Mouse (Mus musculus) neural tube, embryonic 14.5 days (tissue): ENCODE results near the gene Zbtb8os. TPM values are rescaled to one million over a fixed set of nuclear protein-coding genes. Genes with fewer than 3 reads are reported as not detected.
"Not testable (repeated sequence)": the region's sequence is repeated elsewhere in the genome, so short reads cannot be mapped to it uniquely, and the experiment has no call there.

Source experiments
- ATAC-seq: fragments of 200-750 bp; cut with Nextera tagmentation; 2 replicates; pipeline ENCODE4 v1.8.0; 2017; ENCODE audit warnings: low read depth, mild to moderate bottlenecking, moderate TSS enrichment, moderate library complexity
- H3K27ac ChIP-seq: fragments of 300-500 bp; sonication (generic); 2 replicates; pipeline ENCODE4 v1.5.1; 2014; ENCODE audit warnings: low read depth, mild to moderate bottlenecking, control low read depth, low read length, moderate library complexity, mixed read lengths
- H3K27me3 ChIP-seq: fragments of 300-500 bp; sonication (generic); 2 replicates; pipeline ENCODE4 v1.6.1; 2014; ENCODE audit warnings: low read length; ENCODE audit not compliant: control insufficient read depth, insufficient read depth
- H3K36me3 ChIP-seq: fragments of 300-500 bp; sonication (generic); 2 replicates; pipeline ENCODE4 v1.6.1; 2014; ENCODE audit warnings: low read length, mixed read lengths; ENCODE audit not compliant: control insufficient read depth, insufficient read depth
- H3K4me1 ChIP-seq: fragments of 300-500 bp; sonication (generic); 2 replicates; pipeline ENCODE4 v1.6.1; 2014; ENCODE audit warnings: low read length; ENCODE audit not compliant: control insufficient read depth, insufficient read depth
- H3K4me2 ChIP-seq: fragments of 300-500 bp; sonication (generic); 2 replicates; pipeline ENCODE4 v1.6.1; 2014; ENCODE audit warnings: mild to moderate bottlenecking, low read depth, low read length, control low read depth
- H3K4me3 ChIP-seq: fragments of 300-500 bp; sonication (generic); 2 replicates; pipeline ENCODE4 v1.5.1; 2014; ENCODE audit warnings: low read depth, low read length, control low read depth, mixed read lengths
- H3K9ac ChIP-seq: fragments of 300-500 bp; sonication (generic); replicated peaks from 2 replicates; pipeline ENCODE4 v1.6.1; 2014; ENCODE audit warnings: low read depth, mild to moderate bottlenecking, control low read depth, low read length, mixed read lengths
- H3K9me3 ChIP-seq: fragments of 300-500 bp; sonication (generic); 2 replicates; pipeline ENCODE4 v1.6.1; 2016; ENCODE audit warnings: low read length; ENCODE audit not compliant: control insufficient read depth
- WGBS: fragments of 180-500 bp; shearing (Covaris S2); extraction: QIAGEN DNeasy Blood & Tissue Kit; methylation state at CpG from one replicate; pipeline ENCODE4 v1.1.7; 2014; 5-methylcytosine and 5-hydroxymethylcytosine counted together
- polyA plus RNA-seq: library from polyadenylated mRNA; unstranded; fragments of >200 nt; fragmentation: Nextera tagmentation; extraction: Ambion mirVana; gene quantifications from 2 replicates; pipeline ENCODE4 v1.2.1, GENCODE M21; 2014

Zbtb8os gene
- polyA plus RNA-seq, 1 experiment from 2014 or later = 19.5 TPM

DNA sequence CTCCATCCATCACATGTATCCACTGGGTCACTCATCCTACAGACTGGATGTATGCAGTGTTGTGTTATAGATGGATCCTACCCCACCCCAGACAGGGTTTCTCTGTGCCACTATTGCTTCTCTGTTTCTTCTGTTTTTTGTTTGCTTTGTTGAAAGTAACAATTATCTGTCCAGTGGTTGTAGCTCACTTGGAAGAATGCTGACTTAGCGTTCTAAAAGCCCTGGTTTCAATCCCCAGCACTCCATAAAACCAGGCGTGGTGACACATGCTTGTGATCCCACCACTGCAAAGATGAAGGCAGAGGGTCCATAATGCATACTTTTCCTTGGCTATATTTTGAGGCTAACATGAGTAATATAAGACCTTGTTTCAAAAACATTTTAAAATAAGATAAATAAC, 7.2 kb downstream of the Zbtb8os start:
- Histone ChIP-seq H3K36me3 (peaks cover 9% of the 10 kb centered on the region; the same call in 1 of the 2 replicates), H3K27ac (no peak overlapping the region), H3K9ac (no peak overlapping the region), H3K4me2 (no peak overlapping the region), H3K9me3 (no peaks in the 10 kb centered on the region), H3K4me1 (no peaks in the 10 kb centered on the region), H3K27me3 (no peaks in the 10 kb centered on the region), H3K4me3 (no peak overlapping the region)
- 87% methylated on average over 2 of the region's 2 CpGs for WGBS
- ATAC-seq = no peak

DNA sequence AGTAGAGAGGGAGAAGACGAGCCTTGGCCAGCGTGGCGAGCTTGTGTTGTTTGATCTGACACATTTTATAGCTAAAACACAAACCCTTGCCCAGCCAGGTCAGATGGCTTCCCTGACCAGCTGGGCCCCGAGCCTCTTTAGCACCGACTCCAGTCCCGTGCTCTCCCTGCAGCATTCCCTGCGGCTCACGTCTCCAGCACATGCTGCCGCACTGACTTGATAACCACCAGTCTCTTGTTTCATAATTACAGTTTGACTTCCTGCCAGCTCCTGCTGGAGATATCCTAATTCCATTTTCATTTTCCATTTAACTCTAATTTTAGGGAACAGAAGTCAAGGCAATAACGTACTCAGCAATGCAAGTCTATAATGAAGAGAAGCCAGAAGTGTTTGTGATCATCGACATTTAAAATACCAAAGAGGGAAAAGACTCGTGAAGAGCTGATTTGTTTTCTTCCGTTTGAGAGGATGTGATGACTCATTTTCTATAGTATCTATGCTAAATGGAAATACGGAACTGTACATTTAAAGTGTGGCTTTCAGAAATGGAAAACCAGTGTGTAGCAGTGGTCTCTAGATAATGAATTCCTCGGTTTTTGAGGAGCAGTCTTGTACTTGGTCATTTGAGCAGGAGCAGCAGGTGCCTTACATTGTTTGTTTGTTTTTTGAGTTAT, 11.1 kb downstream of the Zbtb8os start:
- H3K36me3 ChIP-seq = peaks cover 9% of the 10 kb centered on the region; the same call in 1 of the 2 replicates
- H3K4me2 ChIP-seq = no peak overlapping the region
- 90% methylated on average over 15 of the region's 15 CpGs for WGBS
- no peaks in the 10 kb centered on the region for H3K4me1 ChIP-seq
- no peaks in the 10 kb centered on the region for H3K27me3 ChIP-seq
- no peak for ATAC-seq
- H3K9ac ChIP-seq = no peak overlapping the region
- H3K27ac ChIP-seq = no peak overlapping the region
- H3K4me3 ChIP-seq = no peak overlapping the region
- H3K9me3 ChIP-seq = no peaks in the 10 kb centered on the region

DNA sequence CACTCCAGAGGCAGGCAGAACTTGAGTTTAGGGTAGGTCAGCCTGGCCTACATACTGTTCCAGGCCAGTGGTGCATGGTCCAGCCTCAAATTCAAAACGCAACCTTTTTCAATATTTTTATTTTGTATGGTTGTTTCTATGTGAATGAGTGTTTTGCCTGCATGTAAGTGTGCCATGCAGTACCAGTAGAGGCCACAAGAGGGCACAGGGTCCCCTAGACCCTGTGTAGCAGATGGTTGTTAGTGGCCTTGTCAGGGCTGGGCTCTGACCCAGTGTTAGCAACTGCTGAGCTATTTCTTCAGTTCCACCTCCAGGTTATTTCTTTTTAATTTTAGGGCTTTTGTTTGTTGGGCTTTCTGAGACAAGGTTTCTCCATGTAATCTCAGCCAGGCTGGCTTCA, 15.1 kb downstream of the Zbtb8os start:
- Histone ChIP-seq H3K4me3 (no peak overlapping the region), H3K36me3 (peaks cover 6% of the 10 kb centered on the region; the same call in 1 of the 2 replicates), H3K9me3 (no peaks in the 10 kb centered on the region), H3K4me1 (no peaks in the 10 kb centered on the region), H3K4me2 (no peak overlapping the region), H3K9ac (no peak overlapping the region), H3K27me3 (no peaks in the 10 kb centered on the region), H3K27ac (no peak overlapping the region)
- ATAC-seq = peak; percentile 68; the same call in 1 of the 2 replicates
- 13% methylated on average over 1 of the region's 1 CpGs for WGBS

DNA sequence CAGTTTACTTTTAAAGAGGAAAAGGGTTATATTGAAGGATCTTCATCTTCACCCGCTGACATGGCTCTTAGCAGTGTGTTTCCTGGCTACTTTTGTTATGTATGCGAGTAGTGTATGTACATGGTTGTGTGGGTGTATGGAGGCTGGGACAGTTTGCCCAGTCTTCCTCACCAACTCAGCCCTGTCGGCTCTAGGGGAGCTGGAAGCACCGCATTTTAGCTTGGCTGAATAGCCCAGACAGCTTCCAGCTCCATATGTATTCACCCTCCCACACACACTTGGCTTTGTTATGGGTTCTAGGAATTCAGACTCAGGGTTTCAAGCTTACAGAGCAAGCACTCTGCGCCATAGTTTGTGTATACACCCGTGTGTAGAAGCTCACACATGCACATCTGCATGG, 15.6 kb downstream of the Zbtb8os start:
- H3K9ac ChIP-seq = no peak overlapping the region
- no peak overlapping the region for H3K4me3 ChIP-seq
- no peak overlapping the region for H3K4me2 ChIP-seq
- no peak overlapping the region for H3K27ac ChIP-seq
- H3K36me3 ChIP-seq = peaks cover 9% of the 10 kb centered on the region
- H3K27me3 ChIP-seq = no peaks in the 10 kb centered on the region
- H3K9me3 ChIP-seq = no peaks in the 10 kb centered on the region
- ATAC-seq = no peak
- no peaks in the 10 kb centered on the region for H3K4me1 ChIP-seq
- WGBS = 74% methylated on average over 6 of the region's 6 CpGs

DNA sequence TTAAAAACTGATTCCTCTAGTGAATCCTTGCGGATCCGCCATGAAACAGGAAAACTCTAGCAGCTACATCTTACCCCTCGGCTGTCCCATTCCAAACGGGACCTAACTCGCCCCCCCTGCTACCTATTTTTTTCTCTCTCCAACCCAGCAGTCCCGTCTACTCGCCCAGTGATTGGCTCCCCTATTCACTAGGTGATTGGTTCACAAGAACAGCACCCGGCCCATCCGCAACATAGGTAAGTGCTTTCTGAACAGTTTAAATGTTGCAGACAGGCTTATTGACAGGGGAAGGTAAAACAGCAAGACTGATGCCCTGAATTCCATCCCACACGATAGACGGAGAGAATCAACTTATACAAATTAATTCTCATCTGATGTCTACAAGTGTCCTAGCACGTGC, 17.7 kb downstream of the Zbtb8os start:
- peaks cover 10% of the 10 kb centered on the region for H3K36me3 ChIP-seq

DNA sequence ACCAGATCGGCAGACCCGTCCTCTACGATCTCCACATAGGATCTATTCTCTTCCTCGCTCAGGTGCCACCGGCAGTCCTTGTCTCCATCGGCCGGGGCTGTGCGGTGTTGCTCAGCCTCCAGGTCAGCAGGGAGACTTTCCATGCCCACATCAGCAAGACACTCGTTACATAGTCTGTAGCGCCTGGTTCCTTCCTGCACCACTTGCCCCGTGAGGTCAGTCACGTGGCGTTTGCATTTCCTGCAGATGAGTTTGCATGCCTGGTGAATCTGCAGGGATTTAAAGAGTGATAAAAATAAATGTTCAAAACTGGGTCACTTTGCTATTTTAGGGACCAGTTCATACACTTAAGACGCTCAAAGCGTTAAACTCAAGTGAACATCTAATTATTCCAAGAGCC, 18.7 kb downstream of the Zbtb8os start:
- Histone ChIP-seq H3K9ac (no peak overlapping the region), H3K27ac (no peak overlapping the region), H3K9me3 (no peaks in the 10 kb centered on the region), H3K4me1 (no peaks in the 10 kb centered on the region), H3K27me3 (no peaks in the 10 kb centered on the region), H3K36me3 (peaks cover 10% of the 10 kb centered on the region), H3K4me2 (no peak overlapping the region), H3K4me3 (no peak overlapping the region)
- whole genome bisulfite sequencing = 85% methylated on average over 15 of the region's 15 CpGs
- no peak for ATAC-seq

More for the DNA sequence above, 17.7 kb downstream of the Zbtb8os start:
- no peak overlapping the region for H3K9ac ChIP-seq
- no peaks in the 10 kb centered on the region for H3K4me1 ChIP-seq
- H3K9me3 ChIP-seq = no peaks in the 10 kb centered on the region
- no peak for ATAC-seq
- no peak overlapping the region for H3K4me2 ChIP-seq
- WGBS = 92% methylated on average over 12 of the region's 12 CpGs
- H3K27ac ChIP-seq = no peak overlapping the region
- H3K27me3 ChIP-seq = no peaks in the 10 kb centered on the region
- no peak overlapping the region for H3K4me3 ChIP-seq

DNA sequence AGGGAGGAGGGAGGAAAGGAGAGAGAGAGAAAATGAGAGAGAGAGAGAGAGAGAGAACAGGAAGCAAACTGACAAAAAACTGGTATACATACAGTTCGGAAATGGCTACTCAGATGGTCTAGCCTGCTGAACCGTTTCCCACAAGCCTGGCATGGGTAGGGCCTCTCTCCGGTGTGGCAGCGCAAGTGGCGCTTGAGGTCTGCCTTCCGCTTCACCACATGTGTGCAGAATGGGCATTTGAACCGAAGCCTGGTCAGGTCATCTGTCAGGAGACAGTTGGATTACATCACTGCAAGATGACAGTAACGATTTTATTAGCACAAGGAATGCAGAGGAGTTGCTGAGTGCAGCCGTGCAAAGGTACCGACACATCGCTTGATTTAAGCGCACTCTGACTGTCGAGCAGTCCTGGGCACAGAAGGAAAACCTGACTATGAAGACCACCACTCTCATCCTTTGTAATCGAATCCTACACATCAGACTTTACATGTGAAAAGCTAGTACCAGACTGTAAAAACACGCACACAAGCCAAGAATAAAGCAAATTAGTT, 22.2 kb downstream of the Zbtb8os start:
- Histone ChIP-seq H3K9me3 (no peaks in the 10 kb centered on the region), H3K4me2 (no peak overlapping the region), H3K4me3 (no peak overlapping the region), H3K27me3 (no peaks in the 10 kb centered on the region), H3K4me1 (no peaks in the 10 kb centered on the region), H3K36me3 (peaks cover 15% of the 10 kb centered on the region), H3K9ac (no peak overlapping the region), H3K27ac (no peak overlapping the region)
- 90% methylated on average over 15 of the region's 15 CpGs for WGBS
- no peak for ATAC-seq

DNA sequence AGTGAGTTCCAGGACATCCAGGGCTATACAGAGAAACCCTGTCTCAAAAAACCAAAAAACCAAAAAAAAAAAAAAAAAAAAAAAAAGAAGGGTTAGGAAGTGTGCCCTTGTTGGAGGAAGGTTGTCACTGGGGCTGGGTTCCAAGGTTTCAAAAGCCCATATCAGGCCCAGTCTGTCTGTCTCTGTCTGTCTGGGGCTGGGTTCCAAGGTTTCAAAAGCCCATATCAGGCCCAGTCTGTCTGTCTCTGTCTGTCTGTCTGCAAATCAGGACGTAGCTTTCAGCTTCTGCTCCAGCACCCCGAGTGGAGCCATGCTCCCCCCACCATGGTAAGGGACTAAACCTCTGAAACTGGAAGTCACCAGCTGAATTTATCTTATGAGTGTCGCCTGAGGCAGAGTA, 26.7 kb downstream of the Zbtb8os start:
- not testable (repeated sequence) for ATAC-seq, H3K27me3 ChIP-seq, H3K27ac ChIP-seq, H3K9ac ChIP-seq, H3K9me3 ChIP-seq, H3K36me3 ChIP-seq, H3K4me3 ChIP-seq, H3K4me2 ChIP-seq, H3K4me1 ChIP-seq
- 89% methylated on average over 3 of the region's 3 CpGs for WGBS

DNA sequence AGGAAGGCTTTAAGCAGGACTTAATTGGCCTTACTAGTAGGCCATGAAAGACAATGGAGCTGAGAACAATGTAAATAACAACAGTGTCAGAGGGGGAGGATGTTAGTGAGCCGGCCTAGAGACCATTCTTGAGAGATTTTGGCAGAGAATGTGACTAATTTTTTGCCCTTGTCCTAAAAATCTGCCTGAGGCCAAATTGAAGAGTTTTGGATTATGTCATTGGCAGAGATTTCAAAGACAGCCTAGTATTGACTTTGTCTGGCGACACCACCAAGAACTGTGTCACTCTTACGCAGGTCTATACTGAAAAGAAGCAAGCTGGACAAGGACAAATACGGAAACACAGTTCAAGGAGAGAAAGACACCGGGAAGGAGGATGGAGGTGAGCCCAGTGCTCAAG, 27.3 kb downstream of the Zbtb8os start:
- no peak for ATAC-seq
- no peaks in the 10 kb centered on the region for H3K27me3 ChIP-seq
- no peak overlapping the region for H3K9ac ChIP-seq
- no peak overlapping the region for H3K27ac ChIP-seq
- 84% methylated on average over 5 of the region's 5 CpGs for WGBS
- no peaks in the 10 kb centered on the region for H3K4me1 ChIP-seq
- H3K9me3 ChIP-seq = no peaks in the 10 kb centered on the region
- no peak overlapping the region for H3K4me3 ChIP-seq
- H3K36me3 ChIP-seq = peaks cover 6% of the 10 kb centered on the region; the same call in 1 of the 2 replicates
- no peak overlapping the region for H3K4me2 ChIP-seq
